Mouse (Mus musculus) liver, embryonic 13.5 days (tissue): ENCODE data around the gene Irak3. TPM values are rescaled to one million over a fixed set of nuclear protein-coding genes. Genes with fewer than 3 reads are reported as not detected.
"Not testable (repeated sequence)": the region's sequence is repeated elsewhere in the genome, so short reads cannot be mapped to it uniquely, and the experiment has no call there.

Experiments used
- ATAC-seq: fragments of 200-750 bp; cut with Nextera tagmentation; 2 replicates; pipeline ENCODE4 v1.8.0; 2017; ENCODE audit warnings: low read depth, mild to moderate bottlenecking, moderate number of reproducible peaks, moderate library complexity
- DNase-seq: peaks from one replicate; pipeline ENCODE4 v3.0.0; 2022
- H3K27ac ChIP-seq: fragments of 300-500 bp; sonication (generic); 2 replicates; pipeline ENCODE4 v1.5.1; 2015; ENCODE audit warnings: moderate library complexity, mild to moderate bottlenecking, inconsistent platforms
- H3K27me3 ChIP-seq: fragments of 300-500 bp; sonication (generic); 2 replicates; pipeline ENCODE4 v1.6.1; 2015; ENCODE audit warnings: mild to moderate bottlenecking, inconsistent platforms
- H3K36me3 ChIP-seq: fragments of 300-500 bp; sonication (generic); 2 replicates; pipeline ENCODE4 v1.6.1; 2015; ENCODE audit warnings: mild to moderate bottlenecking, inconsistent platforms
- H3K4me1 ChIP-seq: fragments of 300-500 bp; sonication (generic); replicated peaks from 2 replicates; pipeline ENCODE4 v1.6.1; 2015; ENCODE audit warnings: inconsistent platforms
- H3K4me2 ChIP-seq: fragments of 300-500 bp; sonication (generic); 2 replicates; pipeline ENCODE4 v1.6.1; 2015; ENCODE audit warnings: inconsistent platforms, mild to moderate bottlenecking, moderate library complexity
- H3K4me3 ChIP-seq: fragments of 300-500 bp; sonication (generic); replicated peaks from 2 replicates; pipeline ENCODE4 v1.5.1; 2015; ENCODE audit warnings: mild to moderate bottlenecking, inconsistent platforms
- H3K9ac ChIP-seq: fragments of 300-500 bp; sonication (generic); 2 replicates; pipeline ENCODE4 v1.6.1; 2015; ENCODE audit warnings: mild to moderate bottlenecking, inconsistent platforms
- H3K9me3 ChIP-seq: fragments of 300-500 bp; sonication (generic); replicated peaks from 2 replicates; pipeline ENCODE4 v1.6.1; 2016; ENCODE audit warnings: inconsistent platforms
- WGBS: fragments of 180-500 bp; shearing (Covaris S2); methylation state at CpG from one replicate; pipeline ENCODE4 v1.1.7; 2015; ENCODE audit not compliant: insufficient replicate concordance; 5-methylcytosine and 5-hydroxymethylcytosine counted together
- polyA plus RNA-seq: library from polyadenylated mRNA; unstranded; fragments of >200 nt; fragmentation: Nextera tagmentation; extraction: Ambion mirVana; gene quantifications from 2 replicates; pipeline ENCODE4 v1.2.1, GENCODE M21; 2015

Gene Irak3
- polyA plus RNA-seq, 1 experiment from 2014 or later: 0.80 TPM

DNA sequence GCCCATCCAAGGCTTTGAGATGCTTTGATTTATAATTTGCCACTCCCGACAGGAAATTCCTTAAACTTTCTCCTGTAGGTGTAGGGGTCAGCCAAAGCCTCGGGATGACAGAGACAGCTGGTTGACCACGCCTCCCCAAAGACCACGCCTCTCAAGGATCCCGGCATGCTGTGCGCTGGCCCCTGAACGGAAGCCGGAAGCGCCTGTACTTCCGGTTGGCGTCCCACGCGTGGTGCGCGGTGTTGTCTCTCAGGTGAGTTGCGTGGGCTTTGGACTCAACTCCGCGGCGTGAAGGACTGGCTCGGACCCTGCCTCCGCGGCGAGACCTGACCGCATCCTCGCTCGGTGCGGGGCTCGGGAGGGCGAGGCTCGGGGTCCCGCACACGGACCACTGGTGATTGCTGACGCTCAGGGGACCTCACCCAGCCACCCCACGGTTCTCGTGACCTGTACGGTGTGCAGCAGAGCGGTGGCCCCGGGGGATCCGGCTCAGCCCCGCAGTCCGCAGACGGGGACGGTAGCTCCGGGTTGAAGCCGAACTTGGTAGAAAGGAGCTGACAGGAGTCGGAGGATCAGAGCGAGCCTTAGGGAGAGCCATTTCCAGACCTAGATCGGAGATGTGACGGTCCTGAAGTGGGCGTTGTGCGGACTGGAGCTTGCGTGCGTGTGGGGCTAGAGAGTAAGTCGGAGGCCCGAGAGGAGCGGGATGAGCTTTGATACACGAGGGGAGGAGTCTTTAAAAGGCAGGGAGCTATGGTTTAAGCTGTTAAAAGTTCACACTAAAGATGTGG lies 25.1 kb upstream of the Irak3 start, which contains the start of gene Llph:
TSS of gene Llph (plus strand) at position 200 of the 791 bp plus-strand sequence.
- peak; percentile 92 for ATAC-seq
- H3K4me1 ChIP-seq: peaks cover 25% of the 10 kb centered on the region
- peak within 1 kb of the TSS; percentile 69 for H3K27ac ChIP-seq
- peak within 1 kb of the TSS; percentile 81 for H3K4me3 ChIP-seq
- no peaks in the 10 kb centered on the region for H3K9me3 ChIP-seq
- DNase-seq: peak; percentile 82
- under 1% methylated on average over 57 of the region's 57 CpGs for WGBS
- peaks cover 37% of the 10 kb centered on the region for H3K36me3 ChIP-seq
- H3K27me3 ChIP-seq: no peaks in the 10 kb centered on the region
- peak within 1 kb of the TSS; percentile 83 for H3K9ac ChIP-seq
- peak within 1 kb of the TSS; percentile 86 for H3K4me2 ChIP-seq

DNA sequence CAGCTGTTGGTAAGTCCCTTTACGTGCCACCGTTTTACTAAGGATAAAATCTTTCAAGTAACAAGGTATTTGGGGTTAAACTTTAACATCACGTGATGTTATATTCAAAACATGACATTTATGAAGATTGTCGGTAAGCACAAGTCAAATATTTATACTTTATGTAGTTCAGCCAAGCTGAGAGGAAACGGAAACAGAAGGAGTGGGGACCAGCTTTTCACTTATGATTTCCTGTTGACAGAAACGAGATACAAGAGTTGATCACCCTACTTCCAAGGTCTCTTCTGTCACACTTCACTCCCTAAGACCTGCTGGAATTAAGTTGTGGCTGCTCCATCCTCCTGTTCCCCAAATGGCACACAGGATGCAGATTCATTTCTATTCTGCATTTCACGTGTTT lies 18.8 kb upstream of the Irak3 start:
- H3K36me3 ChIP-seq: peaks cover 22% of the 10 kb centered on the region
- no peak overlapping the region for H3K27ac ChIP-seq
- H3K9ac ChIP-seq: no peak overlapping the region
- H3K4me1 ChIP-seq: peaks cover 6% of the 10 kb centered on the region; the same call in 1 of the 2 replicates
- DNase-seq: no peak
- WGBS: 72% methylated on average over 7 of the region's 7 CpGs
- H3K4me3 ChIP-seq: no peak overlapping the region
- H3K27me3 ChIP-seq: no peaks in the 10 kb centered on the region
- no peak overlapping the region for H3K4me2 ChIP-seq
- ATAC-seq: no peak
- no peaks in the 10 kb centered on the region for H3K9me3 ChIP-seq

DNA sequence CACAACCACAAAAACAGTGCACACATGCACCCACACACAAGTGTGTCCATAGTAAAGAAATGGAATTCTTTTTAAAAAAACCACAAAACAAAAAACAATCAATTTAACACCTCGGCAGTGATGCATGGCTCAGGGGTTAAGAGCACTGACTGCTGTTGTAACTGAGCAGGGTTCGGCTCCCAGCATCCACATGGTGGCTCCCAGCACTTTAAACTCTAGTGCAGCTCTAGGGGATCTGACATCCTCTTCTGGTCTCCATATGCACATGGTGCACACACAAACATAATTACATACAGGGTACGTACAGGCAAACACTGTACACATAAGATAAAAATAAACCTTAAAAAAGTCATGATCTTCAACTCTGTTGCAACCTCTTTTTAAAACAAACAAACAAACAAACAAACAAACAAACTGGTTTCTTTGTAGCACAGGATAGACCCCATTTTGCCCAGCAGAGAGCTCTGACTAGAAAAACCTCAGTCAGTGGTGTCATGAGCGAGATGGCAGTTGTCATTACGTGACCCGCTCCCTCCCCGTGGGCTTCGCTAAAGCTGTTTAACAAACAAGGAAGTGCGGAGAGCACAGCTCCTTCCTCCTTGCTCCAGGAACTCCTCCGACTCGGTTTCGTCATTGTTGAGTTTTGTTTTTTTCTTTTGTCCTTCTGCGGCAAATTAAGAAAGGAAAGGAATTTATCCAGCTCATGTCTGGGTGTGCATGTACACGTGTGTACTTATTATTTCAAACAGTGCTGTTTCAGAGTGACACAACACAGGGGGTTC lies 17.8 kb upstream of the Irak3 start:
- ATAC-seq (no peak), DNase-seq (no peak)
- Histone ChIP-seq H3K27ac (no peak overlapping the region), H3K4me1 (peaks cover 6% of the 10 kb centered on the region; the same call in 1 of the 2 replicates), H3K9me3 (no peaks in the 10 kb centered on the region), H3K36me3 (peaks cover 24% of the 10 kb centered on the region), H3K4me2 (no peak overlapping the region), H3K27me3 (no peaks in the 10 kb centered on the region), H3K9ac (no peak overlapping the region), H3K4me3 (no peak overlapping the region)
- 52% methylated on average over 14 of the region's 14 CpGs for WGBS

DNA sequence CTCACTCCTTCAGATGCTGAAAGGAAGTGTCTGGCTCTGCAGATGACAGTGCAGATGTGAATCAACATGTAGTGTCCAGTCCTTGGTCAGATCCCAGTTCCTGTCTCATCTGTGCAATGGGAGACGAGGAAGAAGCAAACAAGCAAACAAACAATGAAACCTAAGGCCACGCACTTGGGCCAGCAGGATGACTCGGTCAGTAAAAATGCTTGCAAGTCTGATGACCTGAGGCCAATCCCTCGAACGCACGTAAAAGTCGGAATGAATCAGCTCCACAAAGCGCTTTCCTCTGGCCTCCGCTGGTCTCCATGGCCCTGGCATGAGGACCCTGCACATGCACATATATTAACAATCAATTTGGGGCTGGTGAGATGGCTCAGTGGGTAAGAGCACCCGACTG lies 17.1 kb upstream of the Irak3 start:
- Histone ChIP-seq H3K4me3 (no peak overlapping the region), H3K4me2 (no peak overlapping the region), H3K27me3 (no peaks in the 10 kb centered on the region), H3K36me3 (peaks cover 19% of the 10 kb centered on the region), H3K9ac (no peak overlapping the region), H3K9me3 (no peaks in the 10 kb centered on the region), H3K4me1 (peaks cover 6% of the 10 kb centered on the region; the same call in 1 of the 2 replicates), H3K27ac (no peak overlapping the region)
- no peak for ATAC-seq
- WGBS: 84% methylated on average over 10 of the region's 10 CpGs
- DNase-seq: no peak

DNA sequence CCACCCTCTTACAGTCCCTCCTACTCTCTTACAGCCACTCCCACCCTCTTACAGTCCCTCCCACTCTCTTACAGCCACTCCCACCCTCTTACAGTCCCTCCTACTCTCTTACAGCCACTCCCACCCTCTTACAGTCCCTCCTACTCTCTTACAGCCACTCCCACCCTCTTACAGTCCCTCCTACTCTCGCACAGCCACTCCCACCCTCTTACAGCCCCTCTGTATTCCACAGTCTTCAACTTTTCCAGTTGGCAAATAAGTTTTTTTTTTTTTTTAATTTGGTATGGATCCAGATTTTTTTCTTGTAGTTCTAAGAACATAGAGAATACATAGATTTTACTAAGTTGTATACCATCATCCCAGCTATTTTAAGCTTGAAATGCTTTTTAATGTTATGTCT lies 15.2 kb upstream of the Irak3 start:
- not testable (repeated sequence) for DNase-seq, H3K9ac ChIP-seq, ATAC-seq, H3K4me2 ChIP-seq, H3K9me3 ChIP-seq, H3K27me3 ChIP-seq, H3K4me3 ChIP-seq, H3K27ac ChIP-seq, H3K4me1 ChIP-seq
- peaks cover 19% of the 10 kb centered on the region for H3K36me3 ChIP-seq
- WGBS: 65% methylated on average over 1 of the region's 1 CpGs

DNA sequence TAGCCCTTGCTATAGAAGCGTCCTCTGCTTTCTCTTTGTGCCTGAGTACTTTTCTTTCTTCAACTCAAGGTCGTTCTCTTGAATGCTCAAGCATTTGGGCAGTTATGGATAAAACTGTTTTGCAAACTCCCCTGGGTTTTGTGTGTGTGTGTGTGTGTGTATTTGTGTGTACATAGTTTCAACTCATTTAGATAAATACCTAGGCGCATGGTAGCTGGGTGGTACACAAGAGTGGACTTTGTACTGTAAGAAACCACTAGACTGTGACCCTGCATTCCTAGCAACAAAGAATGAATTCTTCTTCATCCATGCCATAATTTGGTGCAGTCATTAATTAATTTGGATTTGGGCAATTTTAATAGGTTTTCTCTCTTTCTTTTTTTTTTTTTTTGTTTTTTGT lies 8.2 kb upstream of the Irak3 start:
- Histone ChIP-seq H3K27me3 (no peaks in the 10 kb centered on the region), H3K9me3 (0 out of 2 replicates have a peak, but pooled peaks cover 3% of the 10 kb centered on the region), H3K4me3 (peak overlapping the region; percentile 82), H3K27ac (no peak overlapping the region), H3K4me2 (peak overlapping the region; percentile 70), H3K4me1 (peaks cover 13% of the 10 kb centered on the region), H3K9ac (peak overlapping the region; percentile 82; the same call in 1 of the 2 replicates), H3K36me3 (peaks cover 4% of the 10 kb centered on the region; the same call in 1 of the 2 replicates)
- 80% methylated on average over 3 of the region's 3 CpGs for WGBS
- ATAC-seq: no peak
- DNase-seq: no peak

DNA sequence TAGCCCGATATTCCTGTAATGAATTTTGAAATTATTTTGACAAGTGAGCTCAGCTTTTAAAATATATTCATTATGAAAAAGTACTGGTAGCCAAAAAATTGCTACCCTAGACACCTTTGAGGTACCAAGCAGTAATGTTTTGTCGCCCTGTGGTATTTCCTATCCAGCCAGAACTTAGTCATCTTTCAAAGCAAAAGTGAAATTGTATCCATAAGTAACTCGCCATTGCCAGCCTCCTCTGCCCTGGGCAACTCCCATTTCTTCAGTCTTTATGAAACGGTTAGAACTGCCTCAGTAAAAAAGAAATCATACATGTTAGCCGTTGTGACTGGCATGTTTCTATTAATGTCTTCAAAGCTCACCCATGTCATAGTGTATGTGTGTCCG lies 7.6 kb upstream of the Irak3 start:
- Histone ChIP-seq H3K4me2 (peak overlapping the region; percentile 70), H3K27me3 (no peaks in the 10 kb centered on the region), H3K36me3 (peaks cover 4% of the 10 kb centered on the region; the same call in 1 of the 2 replicates), H3K27ac (no peak overlapping the region), H3K4me3 (peak overlapping the region; percentile 82), H3K9ac (peak overlapping the region; percentile 82), H3K4me1 (peaks cover 13% of the 10 kb centered on the region), H3K9me3 (0 out of 2 replicates have a peak, but pooled peaks cover 3% of the 10 kb centered on the region)
- DNase-seq (no peak), ATAC-seq (no peak)
- WGBS: 43% methylated on average over 6 of the region's 6 CpGs

DNA sequence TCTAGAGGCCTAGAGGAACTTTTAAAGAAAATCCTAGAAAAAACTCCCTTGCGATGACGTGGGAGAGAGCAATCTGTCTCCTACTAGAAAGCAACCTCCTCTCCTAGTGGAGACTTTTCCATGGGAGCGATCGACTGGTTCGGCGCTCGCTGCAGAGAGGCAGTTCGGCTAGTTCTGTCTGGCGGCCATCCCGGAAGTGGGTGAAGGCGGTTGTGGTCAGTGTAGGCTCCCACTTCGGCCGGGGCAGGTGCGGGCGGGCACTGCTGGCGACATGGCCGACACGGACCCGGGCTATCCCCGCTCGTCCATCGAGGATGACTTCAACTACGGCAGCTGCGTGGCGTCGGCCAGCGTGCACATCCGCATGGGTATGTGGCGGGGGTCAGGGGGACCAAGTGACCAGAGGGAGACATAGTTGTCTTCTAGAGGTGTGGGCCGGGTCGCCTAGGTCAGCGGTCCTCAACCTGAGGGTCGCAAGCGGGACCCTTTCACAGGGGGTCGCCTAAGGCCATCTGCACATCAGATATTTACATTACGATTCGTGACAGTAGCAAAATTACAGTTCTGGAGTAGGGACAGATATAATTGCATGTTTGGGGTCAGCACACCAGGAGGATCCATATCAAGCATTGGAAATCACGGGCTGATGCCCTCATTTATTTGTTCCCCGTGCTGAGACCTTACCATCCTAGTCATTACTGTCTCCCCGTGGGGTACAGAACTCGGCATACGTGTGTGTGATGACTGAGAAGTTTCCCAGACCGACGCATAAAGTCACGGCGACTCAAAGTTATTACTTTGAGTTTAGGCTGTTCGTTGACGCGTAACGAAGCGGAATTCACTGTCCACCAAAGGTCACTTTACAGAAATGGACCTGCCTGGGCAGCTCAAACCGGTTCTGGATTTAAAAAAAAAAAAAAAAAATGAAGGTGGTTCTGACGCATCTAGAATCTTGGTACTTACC lies 6.9 kb upstream of the Irak3 start:
- ATAC-seq (peak; percentile 84), DNase-seq (peak; percentile 68)
- Histone ChIP-seq H3K27me3 (no peaks in the 10 kb centered on the region), H3K4me3 (peak overlapping the region; percentile 82), H3K4me2 (peak overlapping the region; percentile 70), H3K36me3 (peaks cover 4% of the 10 kb centered on the region; the same call in 1 of the 2 replicates), H3K4me1 (peaks cover 13% of the 10 kb centered on the region), H3K9me3 (0 out of 2 replicates have a peak, but pooled peaks cover 3% of the 10 kb centered on the region), H3K27ac (no peak overlapping the region), H3K9ac (peak overlapping the region; percentile 82)
- 2% methylated on average over 53 of the region's 53 CpGs for WGBS

DNA sequence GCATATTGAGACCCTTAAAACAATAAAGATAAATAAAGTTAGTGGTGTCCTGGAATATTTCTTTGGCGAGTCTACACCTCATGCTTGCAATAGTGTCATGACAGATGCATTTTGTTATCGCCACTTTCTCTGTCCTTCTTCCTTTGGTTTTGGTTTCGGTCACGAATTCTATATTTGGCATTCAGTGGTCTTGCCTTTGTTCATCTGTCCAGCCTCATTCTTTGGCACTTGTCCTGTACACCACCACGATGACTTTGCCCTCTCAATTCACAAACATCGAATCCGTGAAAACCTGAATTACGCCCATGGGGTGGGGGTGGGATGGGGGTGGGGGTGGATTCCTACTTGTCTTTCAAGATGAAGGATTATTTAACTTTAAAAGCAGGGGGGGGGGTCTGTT lies 6.1 kb upstream of the Irak3 start:
- no peak for ATAC-seq
- H3K27ac ChIP-seq: no peak overlapping the region
- WGBS: 49% methylated on average over 8 of the region's 8 CpGs
- H3K4me1 ChIP-seq: peaks cover 13% of the 10 kb centered on the region
- H3K4me2 ChIP-seq: peak overlapping the region; percentile 70
- 0 out of 2 replicates have a peak, but pooled peaks cover 6% of the 10 kb centered on the region for H3K27me3 ChIP-seq
- H3K9me3 ChIP-seq: 0 out of 2 replicates have a peak, but pooled peaks cover 3% of the 10 kb centered on the region
- DNase-seq: no peak
- peaks cover 4% of the 10 kb centered on the region; the same call in 1 of the 2 replicates for H3K36me3 ChIP-seq
- H3K4me3 ChIP-seq: peak overlapping the region; percentile 82
- H3K9ac ChIP-seq: no peak overlapping the region

DNA sequence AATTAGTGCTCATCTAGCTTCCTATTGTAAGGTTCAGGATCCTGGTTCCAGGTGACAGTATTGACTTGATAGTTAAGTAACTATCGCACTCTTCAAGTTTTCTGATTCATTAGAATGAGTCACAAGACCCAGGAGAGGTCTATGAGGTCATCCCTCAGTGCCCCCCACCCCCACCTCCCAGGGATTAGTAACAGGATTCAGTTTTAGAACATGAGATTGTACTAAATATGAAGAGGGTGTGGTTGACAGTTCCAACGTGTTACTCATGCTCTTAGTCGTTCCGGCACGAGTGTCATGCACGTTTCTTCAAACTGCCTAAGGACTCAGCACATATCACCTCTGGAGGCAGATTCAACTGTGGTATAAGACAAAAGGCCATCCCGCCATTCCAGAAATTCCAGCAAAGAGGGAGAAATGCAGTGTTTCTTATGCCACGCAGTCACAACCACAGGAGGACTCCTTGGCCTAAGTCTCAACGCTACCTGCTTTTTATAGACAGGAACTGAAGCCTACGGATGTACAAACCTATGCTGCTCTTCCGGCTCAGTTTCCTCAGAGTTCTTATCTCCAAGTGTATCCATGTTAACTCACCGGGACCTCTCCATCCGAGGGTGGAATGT lies 2.8 kb upstream of the Irak3 start:
- Histone ChIP-seq H3K9me3 (no peaks in the 10 kb centered on the region), H3K27ac (no peak overlapping the region), H3K36me3 (no peaks in the 10 kb centered on the region), H3K4me3 (no peak overlapping the region), H3K4me2 (no peak overlapping the region), H3K9ac (no peak overlapping the region), H3K27me3 (peaks cover 25% of the 10 kb centered on the region), H3K4me1 (peaks cover 20% of the 10 kb centered on the region)
- 73% methylated on average over 13 of the region's 13 CpGs for WGBS
- DNase-seq: no peak
- ATAC-seq: no peak
